Mouse (Mus musculus): ENCODE results near the gene Ptprd. TPM values are rescaled to one million over a fixed set of nuclear protein-coding genes. Genes with fewer than 3 reads are reported as not detected.

Ptprd gene
- polyA plus RNA-seq, 1 experiment: 7.4 TPM

DNA sequence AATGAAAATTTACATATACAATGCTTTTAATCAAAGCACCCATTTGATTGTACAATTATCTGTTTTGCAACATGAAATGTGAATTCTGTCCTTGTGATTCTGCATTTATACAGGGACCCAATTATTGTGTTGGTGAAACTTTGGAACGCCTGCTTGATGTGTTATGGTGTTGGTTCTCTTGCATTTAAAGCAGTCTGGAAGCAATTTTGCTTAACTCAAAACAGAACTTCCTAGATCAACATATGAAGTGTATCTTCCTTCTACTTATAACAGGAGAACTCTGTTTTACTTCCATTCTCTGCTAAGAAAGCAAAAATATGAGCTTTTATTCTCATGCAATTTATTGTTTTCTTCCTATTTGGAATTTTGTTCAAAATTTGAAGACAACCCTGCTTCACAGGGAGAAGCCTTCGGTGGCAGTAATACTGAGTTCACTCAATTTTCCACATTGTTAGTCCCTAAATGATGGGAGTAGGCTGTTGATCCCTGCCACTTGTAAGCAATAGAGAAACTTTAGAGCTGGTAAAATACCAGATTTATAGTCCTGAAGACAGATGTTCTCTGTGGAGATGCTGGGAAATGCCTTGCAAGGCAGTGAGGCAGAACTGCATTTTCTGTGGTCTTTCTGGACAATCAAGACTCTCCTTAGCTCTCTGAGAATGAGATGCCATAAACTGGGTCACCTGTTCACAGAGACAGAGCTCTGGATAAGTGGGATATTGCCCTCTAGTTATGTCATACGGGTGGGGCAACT lies 1234.5 kb downstream of the Ptprd start:
- H3K4me3 ChIP-seq (replicated peaks; ENCODE audit: control insufficient read depth, low read depth, low read length): no peak overlapping the region
- WGBS: 66% methylated on average over 3 of the region's 3 CpGs
- H3K27ac ChIP-seq (ENCODE audit: control insufficient read depth, insufficient read depth, low read depth, low read length, poor library complexity): no peak overlapping the region
- TF ChIP-seq POLR2A (IDR thresholded peaks at IDR 0.05; ENCODE audit: borderline replicate concordance, control insufficient read depth, low read depth, low read length): no peak
- no peak for TF ChIP-seq CTCF (IDR thresholded peaks at IDR 0.05; ENCODE audit: control insufficient read depth, insufficient read depth, low read length)
- no peaks in the 10 kb centered on the region for H3K4me1 ChIP-seq (ENCODE audit: control insufficient read depth, insufficient read depth, low read length)

DNA sequence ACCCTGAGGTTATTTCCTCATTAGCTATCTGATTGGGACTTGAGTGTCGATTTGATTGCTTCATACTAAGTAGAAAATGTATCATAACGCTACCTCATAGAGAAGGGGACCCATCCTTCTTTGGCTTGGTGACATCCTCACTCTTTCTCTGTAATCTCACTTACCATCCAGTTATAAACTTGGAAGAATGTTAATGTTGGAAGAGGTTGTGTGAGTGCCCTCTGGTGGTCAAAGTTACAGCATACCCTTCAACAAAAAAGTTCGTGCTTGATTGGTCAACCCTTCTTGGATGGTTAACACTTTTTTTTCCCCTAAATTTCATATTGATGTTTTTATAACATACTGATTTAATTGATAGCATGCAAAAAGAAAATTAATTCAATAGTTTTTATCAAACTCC lies 1263.5 kb downstream of the Ptprd start:
- Histone ChIP-seq H3K4me1 (ENCODE audit: control insufficient read depth, insufficient read depth, low read length) (no peaks in the 10 kb centered on the region), H3K4me3 (replicated peaks; ENCODE audit: control insufficient read depth, low read depth, low read length) (no peak overlapping the region), H3K27ac (ENCODE audit: control insufficient read depth, insufficient read depth, low read depth, low read length, poor library complexity) (no peak overlapping the region)
- WGBS: 45% methylated on average over 3 of the region's 3 CpGs
- TF ChIP-seq POLR2A (IDR thresholded peaks at IDR 0.05; ENCODE audit: borderline replicate concordance, control insufficient read depth, low read depth, low read length) (no peak), CTCF (IDR thresholded peaks at IDR 0.05; ENCODE audit: control insufficient read depth, insufficient read depth, low read length) (no peak)

DNA sequence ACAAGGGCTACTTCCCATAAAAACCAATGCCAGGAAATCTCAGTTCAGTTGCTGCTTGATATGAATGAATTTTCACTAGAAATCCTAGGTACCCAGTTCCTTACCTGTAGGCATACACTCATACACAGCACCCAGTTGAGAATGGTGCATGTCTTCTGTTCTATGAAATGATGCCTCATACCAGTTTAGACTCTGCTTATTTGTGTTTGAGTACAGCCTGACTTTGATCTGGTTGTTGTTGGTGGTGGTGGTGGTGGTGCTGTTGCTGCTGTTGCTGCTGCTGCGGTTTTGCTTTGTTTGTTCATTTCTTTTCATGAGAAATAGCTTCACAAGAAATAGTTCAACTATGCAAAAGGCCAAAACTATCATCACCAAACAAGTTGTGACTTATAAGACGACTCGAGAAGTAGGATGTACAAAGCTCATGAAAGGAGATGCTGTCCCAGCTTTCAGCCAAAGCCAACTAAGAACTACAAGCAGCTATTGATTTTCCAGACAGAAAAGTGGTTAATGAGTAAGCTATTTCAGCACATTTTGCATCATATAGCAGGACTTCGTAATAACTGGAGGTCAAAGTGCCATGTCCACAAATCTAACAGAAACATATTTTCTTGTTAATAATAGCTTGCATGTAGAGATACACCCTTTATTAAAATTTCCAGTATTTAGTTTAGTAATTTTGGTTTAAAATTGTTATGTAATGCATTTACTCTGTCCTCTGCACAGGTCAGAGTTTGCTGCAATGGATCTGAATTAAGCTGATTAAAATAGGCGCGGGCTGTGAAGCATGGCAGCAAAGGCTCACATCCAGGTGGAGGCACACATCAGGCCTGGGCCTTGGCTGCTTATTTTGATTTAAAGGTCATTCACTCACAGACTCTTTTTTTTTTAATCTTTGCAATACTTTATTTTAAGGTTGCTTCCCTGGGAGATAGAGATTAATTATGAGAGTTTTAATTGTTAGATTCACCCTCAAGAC lies 1270.1 kb downstream of the Ptprd start:
- Histone ChIP-seq H3K27ac (ENCODE audit: control insufficient read depth, insufficient read depth, low read depth, low read length, poor library complexity) (no peak overlapping the region), H3K4me3 (replicated peaks; ENCODE audit: control insufficient read depth, low read depth, low read length) (no peak overlapping the region), H3K4me1 (ENCODE audit: control insufficient read depth, insufficient read depth, low read length) (no peaks in the 10 kb centered on the region)
- 79% methylated on average over 6 of the region's 6 CpGs for WGBS
- TF ChIP-seq CTCF (IDR thresholded peaks at IDR 0.05; ENCODE audit: control insufficient read depth, insufficient read depth, low read length) (no peak), POLR2A (IDR thresholded peaks at IDR 0.05; ENCODE audit: borderline replicate concordance, control insufficient read depth, low read depth, low read length) (no peak)

DNA sequence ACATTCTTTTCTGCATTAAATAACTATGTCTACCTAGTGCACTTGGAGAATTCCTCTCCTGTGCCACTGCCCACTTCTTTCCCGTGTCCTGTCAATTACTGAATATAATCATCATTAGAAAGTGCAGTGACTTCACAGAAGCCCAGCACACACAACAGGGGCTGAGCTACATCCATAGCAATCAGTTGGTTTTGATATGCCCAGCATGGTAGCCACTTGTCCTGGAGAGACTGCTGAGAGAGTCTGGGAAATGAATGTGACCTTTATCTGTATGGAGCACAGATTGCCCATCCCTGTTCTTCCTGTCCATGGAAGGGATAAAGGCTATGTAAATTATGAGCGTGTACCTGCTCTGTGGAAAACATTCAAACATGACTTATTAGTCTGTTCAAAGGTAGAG lies 1280.2 kb downstream of the Ptprd start:
- no peaks in the 10 kb centered on the region for H3K4me1 ChIP-seq (ENCODE audit: control insufficient read depth, insufficient read depth, low read length)
- 47% methylated on average over 2 of the region's 2 CpGs for WGBS

DNA sequence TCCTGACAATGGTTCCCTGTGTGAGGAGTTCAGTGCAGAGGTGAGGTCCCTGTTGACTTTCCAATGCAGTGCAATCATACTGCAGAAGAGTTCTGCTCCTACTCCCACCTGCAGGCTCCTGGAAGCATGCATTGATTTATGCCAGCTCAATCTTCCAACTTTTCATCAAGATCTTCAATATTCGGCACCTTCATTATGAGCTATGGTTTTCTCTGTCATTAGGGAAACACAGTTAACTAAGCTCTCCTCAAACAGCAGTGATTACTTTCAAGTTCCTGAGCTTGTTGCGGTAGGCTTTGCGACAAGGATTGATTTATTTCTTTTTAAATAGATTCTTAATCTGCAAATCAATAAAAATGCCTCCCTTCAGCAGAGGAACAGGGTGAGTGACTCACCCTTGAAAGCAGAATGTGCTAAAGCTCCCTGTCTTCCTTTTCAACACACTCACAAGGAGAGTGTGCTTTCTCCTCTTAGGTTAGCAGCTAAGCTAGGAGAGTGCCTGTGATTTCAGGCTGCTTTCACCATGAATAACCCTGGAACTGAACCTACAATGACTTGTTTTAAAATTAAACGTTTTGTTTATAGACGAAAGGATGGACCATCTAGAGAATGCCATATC lies 1298.1 kb downstream of the Ptprd start:
- TF ChIP-seq POLR2A (IDR thresholded peaks at IDR 0.05; ENCODE audit: borderline replicate concordance, control insufficient read depth, low read depth, low read length): no peak
- WGBS: 77% methylated on average over 5 of the region's 5 CpGs
- H3K4me3 ChIP-seq (replicated peaks; ENCODE audit: control insufficient read depth, low read depth, low read length): no peak overlapping the region
- no peak overlapping the region for H3K27ac ChIP-seq (ENCODE audit: control insufficient read depth, insufficient read depth, low read depth, low read length, poor library complexity)
- H3K4me1 ChIP-seq (ENCODE audit: control insufficient read depth, insufficient read depth, low read length): no peaks in the 10 kb centered on the region

More for the DNA sequence above, 1280.2 kb downstream of the Ptprd start:
- no peak overlapping the region for H3K4me3 ChIP-seq (replicated peaks; ENCODE audit: control insufficient read depth, low read depth, low read length)
- H3K27ac ChIP-seq (ENCODE audit: control insufficient read depth, insufficient read depth, low read depth, low read length, poor library complexity): no peak overlapping the region
- TF ChIP-seq POLR2A (IDR thresholded peaks at IDR 0.05; ENCODE audit: borderline replicate concordance, control insufficient read depth, low read depth, low read length) (no peak), CTCF (IDR thresholded peaks at IDR 0.05; ENCODE audit: control insufficient read depth, insufficient read depth, low read length) (no peak)

DNA sequence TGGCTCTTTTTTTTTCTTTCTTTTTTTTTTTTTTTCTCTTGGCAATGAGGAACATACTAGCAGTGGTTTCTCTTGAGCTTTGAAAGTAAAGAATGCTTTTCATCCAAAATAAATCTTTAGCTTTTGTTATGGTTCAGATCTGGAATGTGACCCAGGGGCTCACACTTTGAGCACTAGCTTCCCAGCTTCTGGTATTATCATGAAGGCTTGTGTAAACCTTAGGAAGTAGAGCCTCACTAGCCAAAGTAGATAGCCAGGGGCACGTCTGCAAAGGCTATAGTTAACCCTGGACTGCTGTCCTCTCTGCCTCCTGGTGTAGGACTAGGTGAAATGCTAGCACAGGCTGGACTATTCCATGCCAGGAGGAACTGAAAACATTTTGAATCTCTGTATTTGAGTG lies 1310.1 kb downstream of the Ptprd start:
- H3K27ac ChIP-seq (ENCODE audit: control insufficient read depth, insufficient read depth, low read depth, low read length, poor library complexity): no peak overlapping the region
- WGBS: 38% methylated on average over 1 of the region's 1 CpGs
- TF ChIP-seq POLR2A (IDR thresholded peaks at IDR 0.05; ENCODE audit: borderline replicate concordance, control insufficient read depth, low read depth, low read length) (no peak), CTCF (IDR thresholded peaks at IDR 0.05; ENCODE audit: control insufficient read depth, insufficient read depth, low read length) (no peak)
- no peak overlapping the region for H3K4me3 ChIP-seq (replicated peaks; ENCODE audit: control insufficient read depth, low read depth, low read length)
- H3K4me1 ChIP-seq (ENCODE audit: control insufficient read depth, insufficient read depth, low read length): no peaks in the 10 kb centered on the region

DNA sequence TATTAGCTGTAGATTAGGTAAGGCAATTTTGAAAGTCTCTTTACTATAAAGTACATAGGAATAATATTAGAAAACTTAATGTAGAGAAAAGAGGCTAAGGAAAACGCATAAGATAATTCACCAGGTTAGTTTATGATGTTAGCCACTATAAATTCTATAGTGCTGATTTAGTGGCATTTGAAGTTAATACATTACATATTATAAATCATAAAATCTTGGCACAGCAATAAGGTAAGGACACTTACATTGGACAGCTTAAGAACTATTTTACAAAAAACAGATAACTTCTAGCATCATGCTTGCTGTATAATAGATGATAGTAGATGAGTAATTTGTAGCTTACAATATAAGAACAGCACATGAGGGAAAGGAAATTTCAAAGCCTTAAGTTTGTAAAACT lies 1322.1 kb downstream of the Ptprd start:
- H3K4me3 ChIP-seq (replicated peaks; ENCODE audit: control insufficient read depth, low read depth, low read length): no peak overlapping the region
- TF ChIP-seq CTCF (IDR thresholded peaks at IDR 0.05; ENCODE audit: control insufficient read depth, insufficient read depth, low read length) (no peak), POLR2A (IDR thresholded peaks at IDR 0.05; ENCODE audit: borderline replicate concordance, control insufficient read depth, low read depth, low read length) (no peak)
- 75% methylated on average over 1 of the region's 1 CpGs for WGBS
- H3K27ac ChIP-seq (ENCODE audit: control insufficient read depth, insufficient read depth, low read depth, low read length, poor library complexity): no peak overlapping the region
- H3K4me1 ChIP-seq (ENCODE audit: control insufficient read depth, insufficient read depth, low read length): no peaks in the 10 kb centered on the region

DNA sequence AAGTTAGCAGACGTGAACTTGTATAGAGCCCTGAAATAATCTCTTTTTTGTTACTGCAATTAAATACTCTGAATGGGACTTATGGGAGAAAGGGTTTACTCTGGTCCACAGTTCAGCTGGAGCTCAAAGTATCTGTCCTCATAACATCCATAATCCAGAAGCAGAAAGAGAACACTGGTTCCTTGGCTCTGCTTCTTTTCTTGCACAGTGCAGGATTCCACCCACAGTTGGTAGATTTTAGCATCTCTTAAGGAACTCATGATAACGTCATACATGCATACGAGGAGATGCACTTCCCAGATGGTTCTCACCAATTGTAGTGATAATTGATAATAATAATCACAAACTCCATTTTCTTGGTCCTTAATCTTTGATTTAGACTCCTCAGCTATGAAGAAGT lies 1330.2 kb downstream of the Ptprd start:
- no peak for TF ChIP-seq POLR2A (IDR thresholded peaks at IDR 0.05; ENCODE audit: borderline replicate concordance, control insufficient read depth, low read depth, low read length)
- no peak for TF ChIP-seq CTCF (IDR thresholded peaks at IDR 0.05; ENCODE audit: control insufficient read depth, insufficient read depth, low read length)
- no peaks in the 10 kb centered on the region for H3K4me1 ChIP-seq (ENCODE audit: control insufficient read depth, insufficient read depth, low read length)
- no peak overlapping the region for H3K27ac ChIP-seq (ENCODE audit: control insufficient read depth, insufficient read depth, low read depth, low read length, poor library complexity)
- WGBS: 78% methylated on average over 3 of the region's 3 CpGs
- no peak overlapping the region for H3K4me3 ChIP-seq (replicated peaks; ENCODE audit: control insufficient read depth, low read depth, low read length)
